Mouse (Mus musculus) liver, embryonic 11.5 days (tissue): Measurements from ENCODE around the gene D630039A03Rik. TPM values are rescaled to one million over a fixed set of nuclear protein-coding genes. Genes with fewer than 3 reads are reported as not detected.
A peak's percentile ranks its signal among the peaks of the same experiment; 100 is the strongest.

Source experiments
- ATAC-seq: fragments of 200-750 bp; cut with Nextera tagmentation; replicated peaks from 2 replicates; pipeline ENCODE4 v1.8.0; 2017; ENCODE audit warnings: moderate number of reproducible peaks, mild to moderate bottlenecking, moderate TSS enrichment, moderate library complexity; ENCODE audit not compliant: low FRiP score
- DNase-seq: peaks from one replicate; pipeline ENCODE4 v3.0.0-alpha.2; 2017; ENCODE audit warnings: low spot score
- H3K27ac ChIP-seq: fragments of 300-500 bp; sonication (generic); 2 replicates; pipeline ENCODE4 v1.5.1; 2014; ENCODE audit warnings: mild to moderate bottlenecking, low read depth, low read length, control low read depth
- H3K27me3 ChIP-seq: fragments of 300-500 bp; sonication (generic); replicated peaks from 2 replicates; pipeline ENCODE4 v1.6.1; 2014; ENCODE audit warnings: low read length, mixed read lengths; ENCODE audit not compliant: control insufficient read depth, insufficient read depth
- H3K36me3 ChIP-seq: fragments of 300-500 bp; sonication (generic); 2 replicates; pipeline ENCODE4 v1.6.1; 2014; ENCODE audit warnings: mild to moderate bottlenecking, low read length, moderate library complexity, mixed read lengths; ENCODE audit not compliant: control insufficient read depth, insufficient read depth
- H3K4me1 ChIP-seq: fragments of 300-500 bp; sonication (generic); replicated peaks from 2 replicates; pipeline ENCODE4 v1.6.1; 2014; ENCODE audit warnings: low read length, mixed read lengths; ENCODE audit not compliant: control insufficient read depth, insufficient read depth
- H3K4me2 ChIP-seq: fragments of 300-500 bp; sonication (generic); 2 replicates; pipeline ENCODE4 v1.6.1; 2014; ENCODE audit warnings: mild to moderate bottlenecking, control low read depth, moderate library complexity
- H3K4me3 ChIP-seq: fragments of 300-500 bp; sonication (generic); 2 replicates; pipeline ENCODE4 v1.5.1; 2014; ENCODE audit warnings: low read depth, low read length, control low read depth
- H3K9ac ChIP-seq: fragments of 300-500 bp; sonication (generic); 2 replicates; pipeline ENCODE4 v1.6.1; 2014; ENCODE audit warnings: low read depth, low read length, control low read depth
- H3K9me3 ChIP-seq: fragments of 300-500 bp; sonication (generic); 2 replicates; pipeline ENCODE4 v1.6.1; 2016; ENCODE audit warnings: low read length, inconsistent platforms, mixed read lengths; ENCODE audit not compliant: control insufficient read depth
- WGBS: fragments of 180-500 bp; shearing (Covaris S2); extraction: QIAGEN DNeasy Blood & Tissue Kit; methylation state at CpG from one replicate; pipeline ENCODE4 v1.1.7; 2014; 5-methylcytosine and 5-hydroxymethylcytosine counted together
- polyA plus RNA-seq: library from polyadenylated mRNA; unstranded; fragments of >200 nt; fragmentation: Nextera tagmentation; extraction: Ambion mirVana; gene quantifications from 2 replicates; pipeline ENCODE4 v1.2.1, GENCODE M21; 2014

The D630039A03Rik gene
- polyA plus RNA-seq, 1 experiment from 2014 or later: 0.48 TPM

- WGBS: 26% methylated on average over 8 of the region's 8 CpGs
- Histone ChIP-seq H3K36me3 (no peaks in the 10 kb centered on the region), H3K4me3 (no peak overlapping the region), H3K27ac (no peak overlapping the region), H3K4me1 (peaks cover 3% of the 10 kb centered on the region; the same call in 1 of the 2 replicates), H3K9me3 (no peaks in the 10 kb centered on the region), H3K9ac (no peak overlapping the region), H3K27me3 (peaks cover 4% of the 10 kb centered on the region), H3K4me2 (no peak overlapping the region)
- DNase-seq (no peak), ATAC-seq (no peak)
These were observed 3.7 kb upstream of the D630039A03Rik start for GRCm38 (mm10) chr4:57919494-57920423.

GRCm38 (mm10) chr4:57916711-57917110 is 614 bp upstream of the D630039A03Rik start:
- Histone ChIP-seq H3K36me3 (no peaks in the 10 kb centered on the region), H3K27me3 (peaks cover 4% of the 10 kb centered on the region), H3K4me2 (no peak overlapping the region; the same call in 1 of the 2 replicates), H3K9me3 (no peaks in the 10 kb centered on the region), H3K4me3 (no peak overlapping the region), H3K4me1 (peaks cover 3% of the 10 kb centered on the region; the same call in 1 of the 2 replicates), H3K27ac (no peak overlapping the region), H3K9ac (no peak overlapping the region)
- 69% methylated on average over 4 of the region's 4 CpGs for WGBS
- DNase-seq (no peak), ATAC-seq (no peak)

DNA sequence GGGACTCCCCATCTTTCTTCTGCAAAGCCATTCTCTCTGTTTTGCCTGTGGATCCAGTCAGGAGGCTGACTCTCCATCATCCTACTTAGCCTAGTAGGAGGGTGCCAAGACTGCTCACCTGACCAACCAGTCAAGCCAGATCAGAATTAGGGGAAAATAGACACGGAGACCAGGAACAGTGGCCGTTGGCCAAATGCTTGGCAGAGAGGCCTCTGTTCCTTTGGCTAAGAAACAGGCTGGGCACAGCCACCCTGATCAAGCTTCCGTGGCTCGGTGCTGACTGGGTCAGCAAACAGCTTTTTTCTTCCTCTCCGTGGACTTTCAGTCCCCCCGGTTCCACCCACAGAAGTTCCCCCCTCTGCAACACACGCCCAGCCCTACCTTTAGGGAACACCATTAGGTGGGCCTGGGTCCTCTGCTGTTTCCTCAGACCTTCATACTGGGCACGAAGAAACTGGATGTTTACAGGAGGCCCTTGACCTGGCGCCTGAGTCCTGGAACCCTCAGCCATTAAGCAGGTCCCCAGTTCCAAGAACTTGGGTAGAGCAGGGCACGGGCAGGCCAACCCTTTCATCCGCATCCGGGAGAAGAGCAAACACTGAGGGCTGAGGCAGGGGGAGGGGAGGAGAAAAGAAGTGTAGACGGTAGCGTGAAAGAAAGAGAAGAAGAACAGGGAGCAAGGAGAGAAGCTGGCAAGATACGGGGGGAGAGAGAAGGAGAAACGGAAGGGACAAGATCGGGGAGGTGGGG is 706 bp downstream of the D630039A03Rik start:
- Histone ChIP-seq H3K27me3 (peaks cover 4% of the 10 kb centered on the region), H3K9me3 (no peaks in the 10 kb centered on the region), H3K4me1 (peaks cover 3% of the 10 kb centered on the region; the same call in 1 of the 2 replicates), H3K9ac (no peak overlapping the region), H3K36me3 (no peaks in the 10 kb centered on the region), H3K4me2 (peak overlapping the region; percentile 55), H3K4me3 (peak overlapping the region; percentile 23), H3K27ac (no peak overlapping the region)
- no peak for DNase-seq
- 35% methylated on average over 17 of the region's 17 CpGs for WGBS
- no peak for ATAC-seq

DNA sequence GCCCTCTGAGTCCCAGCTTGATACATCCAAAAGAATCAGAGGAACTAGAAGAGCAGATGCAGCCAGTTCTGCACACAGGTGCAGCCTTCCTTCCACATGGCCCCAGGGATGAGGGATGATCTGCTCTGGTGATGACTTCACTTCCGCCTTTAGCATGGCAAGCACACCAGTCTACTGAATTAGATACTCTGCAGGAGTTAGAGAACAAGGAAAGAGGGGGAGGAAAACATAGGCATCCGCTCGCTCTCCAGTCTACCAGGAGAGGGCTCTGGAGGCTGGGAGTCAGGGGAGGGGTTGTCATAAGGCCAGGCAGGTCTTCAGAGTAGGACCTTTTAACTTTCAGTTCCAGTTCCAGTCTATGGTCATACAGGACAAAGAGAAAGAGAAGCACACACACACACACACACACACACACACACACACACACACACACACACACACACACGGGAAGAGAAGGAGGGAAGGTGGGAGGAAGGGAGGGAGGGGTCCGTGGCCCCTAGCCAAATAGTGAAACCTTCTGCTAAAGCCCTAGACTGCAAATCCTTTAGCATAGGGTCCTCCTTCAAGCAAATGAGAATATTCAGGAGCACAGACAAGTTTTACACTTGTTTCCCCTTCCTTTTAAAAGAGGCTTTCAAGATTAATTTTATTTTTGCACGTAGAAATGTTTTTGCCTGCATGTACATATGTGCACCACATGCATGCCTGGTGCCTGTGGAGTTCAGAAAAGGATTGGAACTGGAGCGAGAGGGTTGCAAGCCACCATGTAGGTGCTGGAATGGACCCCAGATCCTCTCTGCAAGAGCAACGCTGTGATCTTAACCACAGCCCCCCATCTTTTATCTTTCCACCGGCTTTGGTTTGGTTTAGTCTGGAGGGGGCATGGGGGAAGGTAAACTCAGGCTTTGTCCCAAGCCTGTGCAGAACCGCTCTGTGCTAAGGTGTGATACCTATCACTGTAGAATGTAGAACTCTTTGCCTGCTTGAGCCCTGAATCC is 1.6 kb downstream of the D630039A03Rik start:
- Histone ChIP-seq H3K9ac (no peak overlapping the region), H3K27me3 (peaks cover 4% of the 10 kb centered on the region), H3K4me3 (no peak overlapping the region), H3K4me2 (no peak overlapping the region), H3K27ac (no peak overlapping the region), H3K9me3 (no peaks in the 10 kb centered on the region), H3K36me3 (no peaks in the 10 kb centered on the region), H3K4me1 (no peaks in the 10 kb centered on the region)
- ATAC-seq: no peak
- WGBS: 63% methylated on average over 10 of the region's 10 CpGs
- no peak for DNase-seq

DNA sequence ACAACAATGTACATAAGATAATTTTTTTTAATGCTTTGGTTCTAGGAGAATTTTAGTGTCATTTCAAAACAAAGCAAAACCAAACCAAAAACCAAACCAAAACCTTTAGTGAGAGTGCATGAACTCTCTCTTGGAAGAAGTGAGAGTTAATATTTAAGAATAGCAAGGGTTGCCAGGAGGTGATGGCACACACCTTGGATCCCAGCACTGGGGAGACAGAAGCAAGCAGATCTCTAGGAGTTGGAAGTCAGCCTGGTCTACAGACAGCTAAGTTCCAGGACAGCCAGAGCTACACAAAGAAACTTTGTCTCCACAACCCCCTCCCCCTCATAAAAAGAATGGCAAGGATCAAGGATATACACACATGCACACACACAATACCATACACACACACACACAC is 3.1 kb downstream of the D630039A03Rik start:
- H3K4me3 ChIP-seq: no peak overlapping the region

DNA sequence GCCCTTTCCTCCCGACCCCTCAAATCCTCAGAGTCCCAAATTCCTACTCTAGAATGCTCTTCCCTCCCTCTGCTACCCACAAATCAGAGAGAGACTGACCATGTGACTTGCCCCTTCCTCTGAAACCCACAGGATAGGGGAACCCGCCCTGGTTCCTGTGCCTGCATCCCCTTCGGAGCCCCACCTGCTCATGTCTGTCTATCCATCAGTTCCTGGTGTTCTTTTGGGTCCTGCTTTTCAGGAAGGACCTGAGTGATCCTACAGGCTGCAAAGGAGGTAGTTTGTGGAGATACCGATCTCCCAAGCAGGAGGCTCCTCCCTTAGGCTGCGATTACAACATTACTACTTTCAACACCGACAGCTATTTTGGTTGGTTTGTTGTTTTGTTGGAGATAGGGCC is 7.2 kb downstream of the D630039A03Rik start:
- Histone ChIP-seq H3K4me2 (no peak overlapping the region), H3K4me1 (no peaks in the 10 kb centered on the region), H3K36me3 (no peaks in the 10 kb centered on the region), H3K9me3 (no peaks in the 10 kb centered on the region), H3K27ac (no peak overlapping the region), H3K4me3 (no peak overlapping the region), H3K27me3 (no peaks in the 10 kb centered on the region), H3K9ac (no peak overlapping the region)
- WGBS: 38% methylated on average over 6 of the region's 6 CpGs
- DNase-seq (no peak), ATAC-seq (no peak)

More for the DNA sequence above, 3.1 kb downstream of the D630039A03Rik start:
- Histone ChIP-seq H3K4me1 (no peaks in the 10 kb centered on the region), H3K36me3 (no peaks in the 10 kb centered on the region), H3K9me3 (no peaks in the 10 kb centered on the region), H3K4me2 (no peak overlapping the region), H3K27ac (no peak overlapping the region), H3K9ac (no peak overlapping the region), H3K27me3 (peaks cover 4% of the 10 kb centered on the region)
- no peak for DNase-seq
- no peak for ATAC-seq

DNA sequence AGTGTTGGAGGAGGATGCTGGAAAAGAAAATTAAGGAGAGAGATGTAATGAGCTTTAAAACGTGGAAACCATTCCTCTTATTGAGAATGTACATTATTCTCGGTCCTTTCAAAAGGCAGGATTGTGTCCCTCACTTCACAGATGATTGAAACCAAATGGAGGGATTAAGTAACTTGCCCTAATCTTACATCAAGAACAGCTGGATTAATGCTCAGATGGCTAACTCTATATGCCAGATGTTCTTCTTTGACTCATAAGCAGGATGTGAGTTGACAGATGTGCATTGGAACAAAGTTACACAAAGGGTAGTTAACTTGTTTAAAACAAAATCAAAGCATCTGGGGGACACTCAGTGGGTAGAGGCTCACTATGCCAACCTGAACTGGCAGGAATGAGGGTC is 9.4 kb downstream of the D630039A03Rik start:
- Histone ChIP-seq H3K4me2 (no peak overlapping the region), H3K9me3 (no peaks in the 10 kb centered on the region), H3K4me3 (no peak overlapping the region), H3K4me1 (no peaks in the 10 kb centered on the region), H3K9ac (no peak overlapping the region), H3K27ac (no peak overlapping the region), H3K27me3 (no peaks in the 10 kb centered on the region), H3K36me3 (no peaks in the 10 kb centered on the region)
- ATAC-seq: no peak
- no peak for DNase-seq
- 56% methylated on average over 2 of the region's 2 CpGs for WGBS

DNA sequence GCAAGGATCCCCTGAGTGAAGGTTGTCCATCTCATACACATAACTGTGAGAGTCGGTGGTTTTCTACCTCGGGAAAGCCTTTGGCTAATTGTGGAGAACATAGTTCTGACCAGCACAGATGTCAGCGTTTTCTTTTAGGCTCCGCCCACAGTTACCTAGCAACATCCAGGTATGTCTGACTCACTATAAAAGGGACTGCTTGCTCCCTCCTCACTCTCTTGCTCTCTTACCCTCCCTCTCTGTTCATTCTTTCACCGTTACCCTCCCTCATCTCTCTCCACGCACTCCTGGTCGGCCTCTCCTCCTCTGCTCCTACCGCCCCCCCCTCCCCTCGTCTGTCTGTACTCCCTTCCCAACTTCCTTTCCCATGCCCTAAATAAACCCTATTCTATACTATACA is 11.5 kb downstream of the D630039A03Rik start:
- Histone ChIP-seq H3K9ac (no peak overlapping the region), H3K27me3 (no peaks in the 10 kb centered on the region), H3K4me1 (no peaks in the 10 kb centered on the region), H3K27ac (no peak overlapping the region), H3K4me2 (no peak overlapping the region), H3K9me3 (no peaks in the 10 kb centered on the region), H3K4me3 (no peak overlapping the region), H3K36me3 (no peaks in the 10 kb centered on the region)
- DNase-seq: no peak
- no peak for ATAC-seq
- 29% methylated on average over 9 of the region's 9 CpGs for WGBS
